Mouse (Mus musculus) megakaryocyte, adult 5-6 weeks (primary cell): ENCODE measurements around the gene 0610010K14Rik. TPM values are rescaled to one million over a fixed set of nuclear protein-coding genes. Genes with fewer than 3 reads are reported as not detected.

Experiments
- ATAC-seq: 2 replicates; pipeline ENCODE4 v1.8.0; 2016; ENCODE audit warnings: mild to moderate bottlenecking, inconsistent platforms; ENCODE audit not compliant: poor library complexity, severe bottlenecking
- total RNA-seq, 2 experiments: library from RNA; stranded (forward) in 1 of 2; stranded (reverse) in 1 of 2; fragments of 153-499, 151-499 nt in 1 of 2; fragments of 221-1000, 200-1000 nt in 1 of 2; gene quantifications; 2 replicates each; pipeline versions ENCODE4 v1.2.3 to v1.2.4; 2015 to 2017

The 0610010K14Rik gene
- total RNA-seq, 2 experiments from 2014 or later: 31.5 to 77.6 TPM

DNA sequence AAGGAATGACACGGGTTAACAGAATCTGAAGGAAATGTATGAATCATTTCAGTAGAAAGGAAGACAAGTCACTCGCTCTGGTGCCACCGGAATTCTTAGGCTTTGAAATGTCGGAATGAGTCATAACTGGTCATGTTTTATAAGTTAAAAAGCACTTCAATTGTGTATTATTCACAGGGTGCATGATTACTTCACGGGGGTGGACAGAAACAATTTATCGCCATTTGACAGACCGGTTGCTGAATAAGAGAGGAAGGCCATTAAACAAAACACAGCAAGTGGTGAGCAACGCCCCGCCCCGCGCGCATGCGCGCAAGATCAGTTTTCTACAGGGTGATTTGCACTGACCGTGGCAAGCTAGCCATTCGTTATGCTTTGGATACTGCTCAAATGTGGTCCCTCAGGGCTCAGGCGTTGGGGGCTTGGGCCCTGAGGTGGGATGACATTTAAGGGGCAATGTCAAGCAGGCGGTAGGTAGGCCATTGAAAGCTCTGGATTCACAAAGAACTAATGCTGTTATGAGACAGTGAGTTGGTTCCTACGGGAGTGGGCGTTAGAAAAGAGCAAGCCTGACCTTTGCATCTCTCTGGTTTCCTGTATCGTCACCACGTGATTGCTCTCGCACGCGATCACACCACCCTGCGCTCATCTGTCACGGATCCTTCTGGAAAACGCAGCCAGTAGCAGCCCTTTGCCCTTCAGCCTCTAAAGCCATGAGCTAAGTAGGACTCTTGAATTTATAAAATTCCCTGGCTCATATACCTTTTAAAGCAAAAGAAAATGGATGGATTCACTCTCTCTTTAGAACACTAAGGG is 48.2 kb downstream of the 0610010K14Rik start:
- no peak for ATAC-seq

Other genes with a start within 250 kb of the 0610010K14Rik start
- gene Gabarap, start 246.8 kb downstream of the 0610010K14Rik start, total RNA-seq (2015): 843 and 872 TPM in 2 replicates
- gene Gabarap, start 246.8 kb downstream of the 0610010K14Rik start, total RNA-seq (2017): 599 and 651 TPM in 2 replicates
- gene Phf23, start 242.1 kb downstream of the 0610010K14Rik start, total RNA-seq (2015): 34.0 and 37.0 TPM in 2 replicates
- gene Phf23, start 242.1 kb downstream of the 0610010K14Rik start, total RNA-seq (2017): 42.5 and 45.8 TPM in 2 replicates
- gene Dvl2, start 237.3 kb downstream of the 0610010K14Rik start, total RNA-seq (2015): 7.9 and 9.3 TPM in 2 replicates
- gene Dvl2, start 237.3 kb downstream of the 0610010K14Rik start, total RNA-seq (2017): 12.7 and 16.9 TPM in 2 replicates
- gene Acadvl, start 222.5 kb downstream of the 0610010K14Rik start, total RNA-seq (2015): 32.7 and 35.0 TPM in 2 replicates
- 31.7 and 37.0 TPM in 2 replicates for gene Acadvl, start 222.5 kb downstream of the 0610010K14Rik start, total RNA-seq (2017)
- gene Dlg4, start 221.0 kb downstream of the 0610010K14Rik start, total RNA-seq (2015): 5.2 and 10.1 TPM in 2 replicates
- gene Dlg4, start 221.0 kb downstream of the 0610010K14Rik start, total RNA-seq (2017): 1.3 and 3.7 TPM in 2 replicates
- not detected in 2 replicates for gene Asgr1, start 183.8 kb downstream of the 0610010K14Rik start, total RNA-seq (2015)
- not detected in 2 replicates for gene Asgr1, start 183.8 kb downstream of the 0610010K14Rik start, total RNA-seq (2017)
- gene Asgr2, start 145.3 kb downstream of the 0610010K14Rik start, total RNA-seq (2015): 0.16 and 0.27 TPM in 2 replicates
- 2.1 and 3.0 TPM in 2 replicates for gene Asgr2, start 145.3 kb downstream of the 0610010K14Rik start, total RNA-seq (2017)
- gene Mgl2, start 107.6 kb downstream of the 0610010K14Rik start, total RNA-seq (2015): 3.3 and 4.5 TPM in 2 replicates
- gene Mgl2, start 107.6 kb downstream of the 0610010K14Rik start, total RNA-seq (2017): 3.3 and 4.5 TPM in 2 replicates
- gene Clec10a, start 81.7 kb downstream of the 0610010K14Rik start, total RNA-seq (2015): 34.6 and 35.3 TPM in 2 replicates
- 35.5 and 36.5 TPM in 2 replicates for gene Clec10a, start 81.7 kb downstream of the 0610010K14Rik start, total RNA-seq (2017)
- gene Slc16a11, start 25.2 kb downstream of the 0610010K14Rik start, total RNA-seq (2015): not detected in 2 replicates
- not detected in 2 replicates for gene Slc16a11, start 25.2 kb downstream of the 0610010K14Rik start, total RNA-seq (2017)
- 1.9 and 2.5 TPM in 2 replicates for gene Slc16a13, start 16.9 kb downstream of the 0610010K14Rik start, total RNA-seq (2015)
- 2.3 and 7.7 TPM in 2 replicates for gene Slc16a13, start 16.9 kb downstream of the 0610010K14Rik start, total RNA-seq (2017)
- gene Bcl6b, start 8.1 kb downstream of the 0610010K14Rik start, total RNA-seq (2015): 0.04 and 0.27 TPM in 2 replicates
- gene Bcl6b, start 8.1 kb downstream of the 0610010K14Rik start, total RNA-seq (2017): not detected in 2 replicates
- 4.0 and 5.2 TPM in 2 replicates for gene Gm21988, start 1.9 kb upstream of the 0610010K14Rik start, total RNA-seq (2015)
- gene Gm21988, start 1.9 kb upstream of the 0610010K14Rik start, total RNA-seq (2017): 0.11 and 4.3 TPM in 2 replicates
- 221 and 238 TPM in 2 replicates for gene Rnasek, start 1.9 kb upstream of the 0610010K14Rik start, total RNA-seq (2015)
- gene Rnasek, start 1.9 kb upstream of the 0610010K14Rik start, total RNA-seq (2017): 29.7 and 38.5 TPM in 2 replicates
- gene Alox12, start 17.4 kb upstream of the 0610010K14Rik start, total RNA-seq (2015): not detected in 2 replicates
- not detected in 2 replicates for gene Alox12, start 17.4 kb upstream of the 0610010K14Rik start, total RNA-seq (2017)
- 0.98 and 1.5 TPM in 2 replicates for gene Alox12e, start 84.7 kb upstream of the 0610010K14Rik start, total RNA-seq (2015)
- 1.2 and 1.7 TPM in 2 replicates for gene Alox12e, start 84.7 kb upstream of the 0610010K14Rik start, total RNA-seq (2017)
- 62.7 and 71.5 TPM in 2 replicates for gene Alox15, start 114.1 kb upstream of the 0610010K14Rik start, total RNA-seq (2015)
- gene Alox15, start 114.1 kb upstream of the 0610010K14Rik start, total RNA-seq (2017): 72.8 and 74.4 TPM in 2 replicates
- gene Pelp1, start 172.1 kb upstream of the 0610010K14Rik start, total RNA-seq (2015): 12.1 and 13.2 TPM in 2 replicates
- 5.8 and 7.4 TPM in 2 replicates for gene Pelp1, start 172.1 kb upstream of the 0610010K14Rik start, total RNA-seq (2017)
- 140 and 157 TPM in 2 replicates for gene Arrb2, start 194.7 kb upstream of the 0610010K14Rik start, total RNA-seq (2015)
- gene Arrb2, start 194.7 kb upstream of the 0610010K14Rik start, total RNA-seq (2017): 125 and 141 TPM in 2 replicates
- gene Med11, start 214.0 kb upstream of the 0610010K14Rik start, total RNA-seq (2015): 42.2 and 64.0 TPM in 2 replicates
- gene Med11, start 214.0 kb upstream of the 0610010K14Rik start, total RNA-seq (2017): 47.8 and 55.3 TPM in 2 replicates
- 0.13 TPM in 1 of 2 replicates, not detected in the other for gene Zmynd15, start 221.5 kb upstream of the 0610010K14Rik start, total RNA-seq (2015)
- gene Zmynd15, start 221.5 kb upstream of the 0610010K14Rik start, total RNA-seq (2017): 0.04 TPM in 1 of 2 replicates, not detected in the other
- gene Cxcl16, start 222.1 kb upstream of the 0610010K14Rik start, total RNA-seq (2015): 0.84 and 1.9 TPM in 2 replicates
- 1.2 and 1.7 TPM in 2 replicates for gene Cxcl16, start 222.1 kb upstream of the 0610010K14Rik start, total RNA-seq (2017)